Mouse (Mus musculus) heart, embryonic 14.5 days (tissue): Measurements from ENCODE around the gene Epha4. TPM values are rescaled to one million over a fixed set of nuclear protein-coding genes. Genes with fewer than 3 reads are reported as not detected.

Experiments used
- ATAC-seq: fragments of 200-750 bp; cut with Nextera tagmentation; 2 replicates; pipeline ENCODE4 v1.8.0; 2017; ENCODE audit warnings: low read depth, moderate TSS enrichment; ENCODE audit not compliant: insufficient number of reproducible peaks, insufficient read depth, low FRiP score
- H3K27ac ChIP-seq, 2 experiments: fragments of 200-500 bp in 1 of 2; fragments of 300-500 bp in 1 of 2; sonication (generic) in 1 of 2; replicated peaks in 1 of 2; 2 replicates each; pipeline ENCODE4 v1.5.1; 2012 to 2014; ENCODE audit warnings: low read depth in 2 of 2, low read length in 2 of 2, control low read depth in 1 of 2, mild to moderate bottlenecking in 1 of 2, mixed read lengths in 1 of 2; ENCODE audit not compliant: control insufficient read depth in 1 of 2, insufficient read depth in 1 of 2
- H3K27me3 ChIP-seq: fragments of 300-500 bp; sonication (generic); 2 replicates; pipeline ENCODE4 v1.6.1; 2014; ENCODE audit warnings: mild to moderate bottlenecking, low read length, control low read depth; ENCODE audit not compliant: control insufficient read depth, insufficient read depth
- H3K36me3 ChIP-seq: fragments of 300-500 bp; sonication (generic); 2 replicates; pipeline ENCODE4 v1.6.1; 2014; ENCODE audit warnings: mild to moderate bottlenecking, control low read depth, low read length, mixed read lengths; ENCODE audit not compliant: control insufficient read depth, insufficient read depth
- H3K4me1 ChIP-seq, 2 experiments: fragments of 200-500 bp in 1 of 2; fragments of 300-500 bp in 1 of 2; sonication (generic) in 1 of 2; 2 replicates each; pipeline ENCODE4 v1.6.1; 2012 to 2014; ENCODE audit warnings: low read length in 2 of 2, control low read depth in 1 of 2, mixed read lengths in 1 of 2; ENCODE audit not compliant: control insufficient read depth in 2 of 2, insufficient read depth in 2 of 2
- H3K4me2 ChIP-seq: fragments of 300-500 bp; sonication (generic); 2 replicates; pipeline ENCODE4 v1.6.1; 2014; ENCODE audit warnings: mild to moderate bottlenecking, low read length
- H3K4me3 ChIP-seq, 2 experiments: fragments of 200-500 bp in 1 of 2; fragments of 300-500 bp in 1 of 2; sonication (generic) in 1 of 2; 2 replicates each; pipeline ENCODE4 v1.5.1; 2012 to 2014; ENCODE audit warnings: low read length in 2 of 2, mild to moderate bottlenecking in 2 of 2, control low read depth in 1 of 2, low read depth in 1 of 2, moderate library complexity in 1 of 2; ENCODE audit not compliant: control insufficient read depth in 1 of 2, insufficient read depth in 1 of 2
- H3K9ac ChIP-seq: fragments of 300-500 bp; sonication (generic); 2 replicates; pipeline ENCODE4 v1.6.1; 2014; ENCODE audit warnings: mild to moderate bottlenecking, low read length
- H3K9me3 ChIP-seq: fragments of 300-500 bp; sonication (generic); 2 replicates; pipeline ENCODE4 v1.6.1; 2016; ENCODE audit warnings: low read length, control low read depth; ENCODE audit not compliant: control insufficient read depth
- WGBS: fragments of 180-500 bp; shearing (Covaris S2); extraction: QIAGEN DNeasy Blood & Tissue Kit; methylation state at CpG from one replicate; pipeline ENCODE4 v1.1.7; 2014; 5-methylcytosine and 5-hydroxymethylcytosine counted together
- microRNA-seq: library from miRNA; unstranded; fragments of <30 nt; microRNA quantifications from one replicate; pipeline ENCODE4, GENCODE M21; 2016
- polyA plus RNA-seq: library from polyadenylated mRNA; unstranded; fragments of >200 nt; fragmentation: Nextera tagmentation; extraction: Ambion mirVana; gene quantifications from 2 replicates; pipeline ENCODE4 v1.2.1, GENCODE M21; 2014

Epha4 gene
- polyA plus RNA-seq, 1 experiment from 2014 or later, result 14.1 TPM

GRCm38 (mm10) chr1:77318597-77319127, 196.2 kb downstream of the Epha4 start:
- no peaks in the 10 kb centered on the region for H3K4me1 ChIP-seq
- ATAC-seq, result no peak
- H3K4me2 ChIP-seq, result no peak overlapping the region
- no peak overlapping the region for H3K9ac ChIP-seq
- no peak overlapping the region for H3K27ac ChIP-seq
- no peak overlapping the region for H3K4me3 ChIP-seq
- no peaks in the 10 kb centered on the region for H3K36me3 ChIP-seq
- no peaks in the 10 kb centered on the region for H3K9me3 ChIP-seq
- H3K27me3 ChIP-seq, result no peaks in the 10 kb centered on the region
- 83% methylated on average over 4 of the region's 4 CpGs for WGBS

Small RNAs within 50 kb of the gene (microRNA-seq; reads per million reads assigned to microRNA genes)
- not detected for gene Mir6352
